Mouse (Mus musculus) midbrain, embryonic 15.5 days (tissue): ENCODE measurements at regions not wholly inside any gene's neighbourhood (a gene's known extent, or its start where the extent isn't known, plus 50 kb on each side); places are given as distances from the start of the nearest gene placed in this dataset.
"Not testable (repeated sequence)": the region's sequence is repeated elsewhere in the genome, so short reads cannot be mapped to it uniquely, and the experiment has no call there.

Source experiments
- ATAC-seq: fragments of 200-750 bp; cut with Nextera tagmentation; replicated peaks from 2 replicates; pipeline ENCODE4 v1.8.0; 2017; ENCODE audit warnings: moderate TSS enrichment
- H3K27ac ChIP-seq: fragments of 300-500 bp; sonication (generic); 2 replicates; pipeline ENCODE4 v1.5.1; 2015; ENCODE audit warnings: mild to moderate bottlenecking, inconsistent platforms
- H3K27me3 ChIP-seq: fragments of 300-500 bp; sonication (generic); replicated peaks from 2 replicates; pipeline ENCODE4 v1.6.1; 2015; ENCODE audit warnings: inconsistent platforms
- H3K36me3 ChIP-seq: fragments of 300-500 bp; sonication (generic); replicated peaks from 2 replicates; pipeline ENCODE4 v1.6.1; 2015; ENCODE audit warnings: inconsistent platforms
- H3K4me1 ChIP-seq: fragments of 300-500 bp; sonication (generic); 2 replicates; pipeline ENCODE4 v1.6.1; 2015; ENCODE audit warnings: inconsistent platforms
- H3K4me2 ChIP-seq: fragments of 300-500 bp; sonication (generic); 2 replicates; pipeline ENCODE4 v1.6.1; 2015; ENCODE audit warnings: inconsistent platforms, mild to moderate bottlenecking, moderate library complexity
- H3K4me3 ChIP-seq: fragments of 300-500 bp; sonication (generic); 2 replicates; pipeline ENCODE4 v1.5.1; 2015; ENCODE audit warnings: mild to moderate bottlenecking, inconsistent platforms
- H3K9ac ChIP-seq: fragments of 300-500 bp; sonication (generic); 2 replicates; pipeline ENCODE4 v1.6.1; 2015; ENCODE audit warnings: mild to moderate bottlenecking, inconsistent platforms
- H3K9me3 ChIP-seq: fragments of 300-500 bp; sonication (generic); 2 replicates; pipeline ENCODE4 v1.6.1; 2016; ENCODE audit warnings: inconsistent platforms
- WGBS: fragments of 180-500 bp; shearing (Covaris S2); methylation state at CpG from one replicate; pipeline ENCODE4 v1.1.7; 2015; ENCODE audit warnings: mixed read lengths; 5-methylcytosine and 5-hydroxymethylcytosine counted together

GRCm38 (mm10) chr3:44122311-44122710 lies 1255.9 kb upstream of the Pcdh10 start:
- H3K4me3 ChIP-seq, result no peak overlapping the region
- H3K27me3 ChIP-seq, result no peaks in the 10 kb centered on the region
- H3K36me3 ChIP-seq, result no peaks in the 10 kb centered on the region
- H3K27ac ChIP-seq, result no peak overlapping the region
- H3K4me2 ChIP-seq, result no peak overlapping the region
- 63% methylated on average over 5 of the region's 5 CpGs for WGBS
- H3K4me1 ChIP-seq, result no peaks in the 10 kb centered on the region
- H3K9me3 ChIP-seq, result no peaks in the 10 kb centered on the region
- ATAC-seq, result peak; percentile 72
- no peak overlapping the region for H3K9ac ChIP-seq

DNA sequence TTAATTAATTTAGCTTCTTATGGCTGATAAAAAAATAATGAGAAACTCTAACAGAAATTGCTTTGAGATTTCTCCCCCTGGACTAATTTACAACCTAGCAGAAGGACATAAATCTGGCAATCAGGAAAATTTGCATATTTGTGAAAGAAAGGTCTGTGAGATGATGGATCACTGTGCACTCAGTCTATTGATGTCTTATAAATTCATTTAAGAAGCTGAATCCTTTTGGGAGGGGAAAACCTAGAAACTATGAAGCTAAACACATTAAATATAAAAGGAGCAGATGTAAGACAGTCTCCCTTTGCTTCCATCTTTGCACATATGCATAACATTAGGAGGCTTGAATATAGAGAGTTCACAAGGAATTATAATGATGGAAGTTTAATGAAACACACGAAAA lies 1247.5 kb upstream of the Pcdh10 start:
- Histone ChIP-seq H3K4me2 (no peak overlapping the region), H3K9me3 (no peaks in the 10 kb centered on the region), H3K4me3 (no peak overlapping the region), H3K9ac (no peak overlapping the region), H3K36me3 (no peaks in the 10 kb centered on the region), H3K27me3 (no peaks in the 10 kb centered on the region), H3K4me1 (no peaks in the 10 kb centered on the region), H3K27ac (no peak overlapping the region)
- WGBS, result 56% methylated on average over 1 of the region's 1 CpGs
- peak; percentile 84 for ATAC-seq

- no peaks in the 10 kb centered on the region for H3K36me3 ChIP-seq
- H3K4me3 ChIP-seq, result no peak overlapping the region
- no peaks in the 10 kb centered on the region for H3K27me3 ChIP-seq
- H3K4me1 ChIP-seq, result no peaks in the 10 kb centered on the region
- WGBS, result 60% methylated on average over 1 of the region's 1 CpGs
- no peak overlapping the region for H3K9ac ChIP-seq
- no peaks in the 10 kb centered on the region for H3K9me3 ChIP-seq
- no peak for ATAC-seq
- no peak overlapping the region for H3K4me2 ChIP-seq
- H3K27ac ChIP-seq, result no peak overlapping the region
These were observed 1223.7 kb upstream of the Pcdh10 start for GRCm38 (mm10) chr3:44154526-44154925.

DNA sequence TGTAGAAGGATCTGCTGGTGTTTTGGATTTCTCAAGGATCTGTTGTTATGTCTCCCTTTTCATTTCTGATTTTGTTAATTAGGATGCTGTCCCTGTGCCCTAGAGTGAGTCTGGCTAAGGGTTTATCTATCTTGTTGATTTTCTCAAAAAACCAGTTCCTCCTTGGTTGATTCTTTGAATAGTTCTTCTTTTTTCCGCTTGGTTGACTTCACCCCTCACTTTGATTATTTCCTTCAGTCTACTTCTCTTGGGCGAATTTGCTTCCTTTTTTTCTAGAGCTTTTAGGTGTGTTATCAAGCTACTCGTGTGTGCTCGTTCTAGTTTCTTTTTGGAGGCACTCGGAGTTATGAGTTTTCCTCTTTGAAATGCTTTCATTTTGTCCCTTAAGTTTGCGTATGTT lies 1178.3 kb upstream of the Pcdh10 start:
- H3K27ac ChIP-seq, H3K4me2 ChIP-seq, H3K27me3 ChIP-seq, H3K36me3 ChIP-seq, H3K4me1 ChIP-seq, ATAC-seq, H3K9ac ChIP-seq, H3K9me3 ChIP-seq, H3K4me3 ChIP-seq: not testable (repeated sequence)
- WGBS, result 89% methylated on average over 6 of the region's 6 CpGs

- not testable (repeated sequence) for H3K9me3 ChIP-seq, H3K4me2 ChIP-seq, H3K27ac ChIP-seq, H3K4me1 ChIP-seq, H3K36me3 ChIP-seq, H3K4me3 ChIP-seq, H3K9ac ChIP-seq, H3K27me3 ChIP-seq, ATAC-seq
- WGBS, result 90% methylated on average over 8 of the region's 8 CpGs
These were observed 1140.7 kb upstream of the Pcdh10 start for GRCm38 (mm10) chr3:44237532-44237931.
